Mouse (Mus musculus) right cerebral cortex, postnatal 14 days (tissue): ENCODE results near the gene Itpk1.

Source experiments
- DNase-seq: peaks from one replicate; pipeline ENCODE4 v3.0.0; 2022

The Itpk1 gene

DNA sequence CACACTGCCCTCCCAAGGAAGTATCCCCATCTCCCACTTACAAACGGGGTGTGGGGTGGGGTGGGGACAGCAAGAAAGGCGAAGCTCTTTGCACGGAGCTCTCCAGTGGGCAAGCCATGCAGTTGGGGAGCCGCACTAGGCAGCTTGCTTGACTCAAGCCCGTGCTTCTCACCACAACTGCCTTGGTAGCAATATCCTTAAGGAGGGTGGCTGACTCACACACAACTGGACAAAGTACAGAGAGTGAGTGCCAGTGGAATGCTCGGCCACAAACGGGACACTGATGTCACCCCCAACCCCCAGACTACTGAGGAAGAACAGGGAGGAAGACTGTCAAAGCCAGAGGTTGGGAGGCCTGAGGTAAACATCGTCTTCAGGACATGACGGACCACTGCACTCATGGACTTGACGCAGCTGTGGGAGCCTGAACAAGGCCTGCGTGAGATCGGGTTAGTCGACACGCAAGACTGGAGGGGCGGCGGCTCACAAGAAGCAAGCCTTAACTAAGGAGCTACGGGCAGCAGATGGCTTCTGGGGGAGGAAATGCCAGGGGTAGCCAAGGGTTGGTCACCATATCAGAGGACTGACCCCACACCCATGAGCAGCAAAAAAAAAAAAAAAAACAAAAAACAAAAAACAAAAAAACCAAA, 113.9 kb downstream of the Itpk1 start:
- no peak for DNase-seq

DNA sequence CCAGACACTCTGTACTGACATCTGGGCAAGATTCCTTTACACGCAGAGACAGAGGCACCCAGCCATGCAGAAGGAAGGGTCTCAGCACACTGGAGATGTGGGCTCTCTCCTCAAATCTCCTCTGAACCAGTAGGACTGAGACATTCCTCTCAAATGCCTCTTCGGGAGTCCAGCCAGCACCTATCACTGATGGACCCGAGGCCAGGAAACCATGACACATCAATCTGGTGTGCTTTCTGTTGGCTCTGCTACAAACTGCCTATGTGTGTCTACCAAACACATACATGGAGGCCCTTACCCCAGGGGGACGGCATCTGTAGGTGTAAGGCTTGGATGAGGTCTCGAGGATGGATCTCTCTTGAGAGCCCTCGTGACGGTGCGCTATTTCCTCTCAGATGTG, 117.6 kb downstream of the Itpk1 start:
- DNase-seq: no peak

DNA sequence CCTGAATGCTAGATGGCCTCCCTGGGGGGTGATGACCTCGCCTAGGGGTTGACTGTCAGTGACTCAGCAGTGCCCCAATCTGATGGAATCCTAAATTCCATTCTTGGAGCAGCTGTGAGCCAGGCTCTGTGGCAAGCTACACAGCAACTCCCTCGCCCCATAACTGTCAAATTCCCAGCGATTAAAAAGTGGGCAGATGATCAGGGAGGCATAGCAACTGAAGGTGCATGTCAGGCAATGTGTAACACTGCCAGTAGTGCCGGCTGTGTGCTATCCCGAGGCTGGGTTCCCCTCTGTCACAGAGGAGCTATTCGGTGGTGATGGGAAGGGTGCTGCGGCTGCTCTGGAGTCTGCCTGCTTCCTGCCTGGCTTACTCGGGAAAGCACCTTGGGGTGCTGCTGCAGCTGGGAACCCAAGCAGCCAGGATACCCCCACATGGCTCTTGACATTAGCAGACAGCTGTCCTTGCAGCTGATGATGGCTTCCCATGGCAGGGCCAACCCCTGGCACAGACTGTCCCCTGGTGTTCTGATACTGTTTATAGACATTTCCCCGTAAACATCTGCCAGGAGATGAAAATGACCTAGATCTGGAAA, 118.3 kb downstream of the Itpk1 start:
- no peak for DNase-seq

DNA sequence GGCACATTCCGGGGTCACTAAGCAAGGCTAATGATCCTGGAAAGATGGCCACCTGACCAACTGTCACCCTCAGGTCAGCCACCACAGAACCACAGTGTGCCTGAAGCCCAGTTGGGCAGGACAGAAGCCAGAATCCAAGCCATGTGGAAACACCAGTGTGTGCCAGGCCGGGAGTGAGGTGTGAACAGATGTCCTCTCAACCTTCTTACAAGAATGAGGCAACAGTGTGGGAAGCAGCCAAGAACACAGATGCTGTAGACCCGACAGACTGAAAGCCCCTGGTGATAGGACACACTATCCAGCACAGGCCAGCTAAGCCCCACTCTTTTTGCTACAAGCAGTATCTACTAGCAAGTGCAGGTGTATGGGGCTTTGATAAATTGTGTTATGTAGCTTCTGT, 119.3 kb downstream of the Itpk1 start:
- no peak for DNase-seq

DNA sequence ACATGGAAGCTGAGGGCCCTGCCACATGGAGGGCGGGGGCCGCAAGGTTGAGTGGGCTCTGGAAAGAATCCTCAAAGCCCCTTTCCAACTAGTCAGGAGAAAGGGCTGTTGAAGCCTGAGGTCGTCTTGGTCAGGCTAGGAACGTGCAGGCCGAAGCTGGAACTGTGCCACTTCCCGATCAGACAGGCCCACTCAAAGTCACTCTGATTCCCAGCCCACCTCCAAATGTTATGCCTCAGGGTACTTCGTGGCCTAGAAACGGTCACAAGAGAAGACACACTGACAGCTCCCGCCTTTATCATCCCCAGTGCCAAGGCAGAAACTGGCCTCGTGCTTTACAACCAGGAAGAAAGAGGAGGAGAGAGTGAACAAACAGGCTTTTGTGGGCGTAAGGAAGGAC, 122.3 kb downstream of the Itpk1 start:
- no peak for DNase-seq

DNA sequence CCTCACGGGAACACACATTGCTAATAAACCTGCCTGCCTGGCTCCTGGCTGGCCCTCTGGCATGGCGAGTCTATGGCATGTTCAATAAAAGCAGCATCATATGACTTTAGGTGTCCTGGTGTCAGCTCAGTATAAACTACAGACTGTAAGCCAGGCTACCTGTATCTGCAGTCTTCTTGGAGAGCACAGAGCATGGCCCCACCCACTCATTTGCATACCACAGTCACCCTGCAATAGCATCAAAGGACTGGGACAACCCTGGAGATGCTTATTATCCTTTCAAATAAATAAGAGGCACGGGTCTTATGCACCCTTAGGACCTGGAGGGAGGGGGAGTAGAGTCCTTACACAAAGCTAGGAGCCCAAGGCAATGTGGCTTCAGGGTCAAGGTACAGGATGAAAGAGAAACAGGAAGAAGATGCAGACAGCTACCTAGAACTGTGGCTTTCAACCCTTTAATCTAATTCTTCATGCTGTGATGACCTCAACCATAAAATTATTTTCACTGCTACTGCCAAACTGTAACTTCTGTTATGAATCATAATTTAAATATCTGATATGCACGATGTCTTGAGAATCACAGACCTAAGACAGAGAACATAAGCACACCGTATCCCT, 123.0 kb downstream of the Itpk1 start:
- no peak for DNase-seq

DNA sequence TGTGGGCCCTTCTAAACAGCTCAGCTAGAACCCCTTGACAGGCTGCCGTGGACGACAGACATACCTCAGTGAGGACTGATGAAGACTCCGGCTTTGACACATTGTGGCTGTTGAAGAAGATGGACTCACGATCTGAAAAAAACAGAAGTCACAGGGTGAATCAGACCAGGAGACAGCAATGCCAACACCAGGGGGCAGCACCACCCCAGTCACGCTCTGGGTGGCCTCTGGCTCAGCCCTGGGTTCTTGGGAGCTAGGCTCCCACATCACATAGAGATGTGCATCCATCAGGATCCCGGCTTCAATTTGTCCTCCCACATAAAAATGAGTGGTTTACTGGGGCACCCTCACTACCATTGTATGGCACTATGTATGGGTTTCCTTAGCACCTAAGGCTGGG, 125.7 kb downstream of the Itpk1 start:
- DNase-seq: peak; percentile 85

DNA sequence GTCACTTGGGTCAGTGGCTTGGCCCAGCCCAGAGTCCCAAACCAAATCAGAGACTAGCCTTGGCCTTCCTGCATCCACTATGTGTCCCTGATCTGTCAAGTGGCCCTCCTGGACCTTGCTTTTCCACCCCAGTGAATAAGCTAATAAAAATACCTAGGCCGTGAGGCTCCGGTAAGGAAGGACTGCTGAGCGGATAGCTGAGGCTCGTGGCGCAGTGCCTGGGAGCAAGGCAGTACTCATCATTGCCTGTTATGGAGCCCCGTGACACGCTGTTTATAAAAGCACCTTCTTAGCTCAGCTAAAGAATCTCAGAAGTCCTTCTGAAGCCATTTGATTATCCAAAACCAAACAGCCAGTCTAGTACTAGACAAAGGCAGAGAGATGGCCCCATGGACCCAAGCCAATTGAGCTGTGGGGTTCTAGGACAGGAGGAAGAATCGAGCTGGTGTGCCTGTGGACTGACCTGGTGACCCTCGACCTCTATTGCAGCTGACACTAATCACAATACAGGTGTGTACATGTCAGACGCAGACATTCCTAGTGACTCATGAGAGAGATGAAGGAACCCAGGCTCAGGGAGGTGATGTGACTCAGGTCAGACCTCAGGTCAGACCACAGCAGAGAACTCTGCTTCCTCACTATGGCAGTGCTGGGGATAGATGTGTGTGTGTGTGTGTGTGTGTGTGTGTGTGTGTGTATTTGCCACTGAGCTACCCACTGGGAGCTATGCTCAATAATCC, 127.9 kb downstream of the Itpk1 start:
- DNase-seq: no peak

DNA sequence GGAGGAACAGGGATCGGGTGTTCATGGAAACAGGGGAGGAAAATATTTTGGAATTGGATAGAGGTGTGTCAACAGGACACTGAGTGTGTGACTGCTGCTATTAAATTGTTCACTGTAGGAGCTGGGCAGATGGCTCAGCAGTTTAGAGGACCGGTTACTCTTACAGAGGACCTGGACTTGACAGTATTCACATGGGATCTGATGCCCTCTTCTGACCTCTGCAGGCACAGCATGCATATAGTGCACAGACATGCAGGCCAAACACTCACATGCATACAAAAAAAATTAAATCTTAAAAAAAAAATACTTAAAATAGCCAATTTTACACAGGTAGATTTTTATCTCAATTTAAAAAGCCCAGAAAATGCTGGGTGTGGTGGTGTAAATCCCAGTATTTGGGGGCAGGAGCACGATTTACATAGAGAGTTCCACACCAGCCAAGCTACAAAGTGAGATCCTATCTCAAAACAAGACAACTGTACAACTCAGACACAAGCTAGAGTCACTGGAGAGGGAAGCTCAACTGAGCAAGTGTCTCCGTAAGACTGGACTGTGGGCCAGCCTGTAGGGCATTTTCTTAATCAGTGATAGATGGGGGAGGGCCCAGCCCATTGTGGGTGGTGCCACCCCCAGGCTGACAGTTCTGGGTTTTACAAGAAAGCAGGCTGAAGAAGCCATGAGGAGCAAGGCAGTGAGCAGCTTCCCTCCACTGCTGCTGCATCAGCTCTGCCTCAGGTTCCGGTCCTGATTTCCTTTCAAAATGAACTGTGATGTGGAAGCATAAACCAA, 129.0 kb downstream of the Itpk1 start:
- no peak for DNase-seq

DNA sequence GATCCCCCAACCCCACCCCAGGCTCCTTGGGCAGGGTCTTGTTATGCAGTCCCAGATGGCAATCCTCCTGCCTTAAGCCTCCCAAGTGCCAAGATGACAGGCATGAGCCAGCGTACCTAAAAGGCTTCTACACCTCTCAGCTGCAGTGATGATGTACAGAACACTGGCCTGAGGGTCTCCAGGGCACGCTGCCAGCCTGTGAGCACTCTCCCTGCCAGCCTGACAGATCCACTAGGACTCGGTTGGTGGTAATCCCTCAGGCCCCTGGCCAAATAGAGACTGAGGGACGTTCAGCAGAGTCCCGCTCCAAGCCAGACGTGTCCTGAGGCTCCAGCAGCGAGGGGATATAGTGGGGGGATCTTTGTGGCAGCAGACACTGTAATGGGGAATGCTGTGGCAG, 131.7 kb downstream of the Itpk1 start:
- no peak for DNase-seq

DNA sequence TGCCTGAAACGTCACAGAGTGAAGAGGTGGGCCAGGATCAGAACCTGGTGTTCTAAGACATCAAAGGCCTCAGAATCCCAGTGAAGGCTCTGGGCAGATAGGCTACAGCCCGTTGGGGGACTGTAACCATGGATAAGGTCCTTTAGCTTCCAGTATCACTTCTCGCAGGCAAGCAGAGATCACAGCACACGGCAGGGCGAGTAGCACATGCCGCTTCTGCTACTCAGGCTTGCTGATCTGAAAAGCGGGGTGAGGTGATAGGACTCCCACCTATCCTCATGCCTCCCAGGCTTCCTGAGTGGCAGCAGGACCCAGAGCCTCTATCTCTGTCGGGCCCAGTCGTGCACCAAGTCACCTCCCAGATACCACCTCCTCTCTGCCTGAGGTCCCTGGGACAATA, 133.1 kb downstream of the Itpk1 start:
- no peak for DNase-seq

DNA sequence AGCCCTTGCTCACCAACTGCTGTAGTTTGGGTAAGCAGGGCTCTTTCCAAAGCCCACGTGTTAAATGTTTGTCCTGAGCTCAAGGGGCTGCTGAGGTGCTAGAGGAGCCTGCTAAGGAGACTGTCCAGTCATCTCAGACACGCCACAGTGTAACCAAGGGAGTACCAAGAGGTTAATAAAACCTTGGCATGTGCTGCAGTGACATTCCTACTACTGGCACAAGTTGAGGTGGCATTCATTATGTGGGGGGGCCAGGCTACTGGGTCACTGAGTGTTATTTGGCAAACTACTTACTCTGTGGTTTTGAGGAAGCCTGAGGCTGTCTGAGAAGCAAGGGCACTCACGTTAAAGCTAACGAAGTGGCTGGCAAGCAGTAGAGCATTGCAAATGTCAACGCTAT, 134.0 kb downstream of the Itpk1 start:
- DNase-seq: no peak

DNA sequence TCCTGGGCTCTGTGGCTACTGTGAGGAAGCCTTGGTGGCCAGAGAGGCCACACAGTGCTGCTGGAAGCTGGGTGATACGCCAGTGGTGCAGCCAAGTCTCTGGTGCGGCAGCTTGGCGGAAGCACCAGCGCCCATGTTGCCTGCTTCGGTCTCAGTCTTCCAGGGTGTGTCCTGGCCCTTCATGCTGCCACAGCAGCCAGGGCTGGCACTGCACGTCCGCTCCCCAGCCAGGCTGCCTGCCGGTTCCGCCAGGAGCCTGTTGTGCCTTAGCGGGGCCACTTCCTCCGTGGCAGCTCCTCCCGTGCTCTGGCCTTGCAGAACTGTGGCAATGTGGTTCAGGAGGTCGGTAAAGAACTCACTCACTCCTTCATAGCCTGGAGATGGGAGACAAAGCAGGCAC, 134.6 kb downstream of the Itpk1 start:
- no peak for DNase-seq

DNA sequence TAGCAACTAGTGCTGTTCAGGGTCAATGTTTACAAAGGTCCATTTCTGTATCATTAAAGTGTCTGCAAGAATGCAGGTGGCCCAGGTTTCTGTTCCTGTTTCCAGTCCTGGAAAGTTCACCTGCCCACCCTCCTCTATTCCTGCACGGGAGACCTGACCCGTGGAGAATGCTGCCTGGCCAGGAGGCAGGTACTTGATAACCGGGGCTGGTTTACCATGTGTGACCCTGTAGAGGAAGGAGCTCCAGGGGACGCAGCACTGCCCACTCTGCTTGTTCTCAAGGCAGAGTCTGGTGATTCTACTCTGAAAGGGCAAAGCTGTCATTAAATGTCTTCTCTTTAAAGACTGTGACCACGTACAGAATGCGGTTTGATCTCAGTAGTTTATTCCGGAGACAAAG, 136.5 kb downstream of the Itpk1 start:
- DNase-seq: no peak

DNA sequence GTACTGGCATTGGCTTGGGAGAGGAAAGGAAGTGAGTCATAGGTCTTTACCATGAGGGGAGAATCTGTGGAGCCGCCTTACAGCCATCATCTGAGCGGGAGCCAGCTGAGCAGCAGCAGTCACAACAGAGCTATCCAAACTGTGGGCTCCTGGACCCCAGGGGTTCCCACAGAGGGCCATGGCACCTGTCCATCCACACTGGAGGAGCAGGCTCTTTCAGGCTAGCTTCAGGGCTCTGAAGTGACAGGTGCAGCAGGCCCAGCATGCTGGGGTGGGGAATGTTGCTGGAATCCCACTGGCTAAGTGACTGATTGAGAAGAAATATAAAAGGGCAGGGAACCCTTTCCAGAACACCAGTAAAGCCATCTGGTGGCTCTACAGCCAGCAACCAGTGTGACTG, 137.8 kb downstream of the Itpk1 start:
- DNase-seq: no peak

DNA sequence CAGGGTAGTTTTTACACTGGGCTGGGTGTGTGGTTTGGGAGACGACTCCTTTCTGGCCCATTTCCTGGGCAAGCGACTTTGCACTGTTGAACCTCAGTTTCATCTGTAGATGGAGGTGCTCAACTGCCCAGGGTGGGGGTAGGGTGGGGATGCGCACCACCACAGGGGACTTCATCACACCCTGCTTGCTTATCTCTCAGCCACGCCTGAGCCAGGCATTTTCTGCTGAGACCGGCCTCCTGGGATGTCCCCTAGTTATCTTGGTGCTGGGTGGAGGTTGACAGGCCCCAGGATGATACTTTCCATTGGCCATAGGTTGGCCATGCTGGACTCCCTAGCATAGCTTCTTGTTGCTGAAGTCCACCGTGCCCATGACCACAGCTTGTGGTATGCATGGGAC, 139.6 kb downstream of the Itpk1 start:
- DNase-seq: no peak

DNA sequence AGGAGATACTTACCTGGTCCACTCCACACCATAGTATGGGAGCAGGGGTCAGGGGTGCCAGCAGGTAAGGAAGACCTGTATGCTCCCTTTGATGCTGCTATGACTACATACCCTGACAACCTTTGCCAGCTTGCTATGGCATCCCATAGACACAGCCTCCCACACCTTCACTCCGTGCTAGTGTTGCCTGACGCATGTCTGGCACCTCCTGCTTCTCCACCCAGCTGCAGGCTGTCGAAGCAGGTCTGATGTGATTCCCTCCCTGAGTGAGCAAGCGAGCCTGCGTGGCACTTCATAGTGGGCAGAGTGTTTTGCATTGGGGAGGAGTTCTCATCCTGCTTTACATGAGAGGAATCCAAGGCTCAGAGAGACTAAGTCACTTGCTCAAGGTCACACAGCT, 147.4 kb downstream of the Itpk1 start:
- DNase-seq: no peak

DNA sequence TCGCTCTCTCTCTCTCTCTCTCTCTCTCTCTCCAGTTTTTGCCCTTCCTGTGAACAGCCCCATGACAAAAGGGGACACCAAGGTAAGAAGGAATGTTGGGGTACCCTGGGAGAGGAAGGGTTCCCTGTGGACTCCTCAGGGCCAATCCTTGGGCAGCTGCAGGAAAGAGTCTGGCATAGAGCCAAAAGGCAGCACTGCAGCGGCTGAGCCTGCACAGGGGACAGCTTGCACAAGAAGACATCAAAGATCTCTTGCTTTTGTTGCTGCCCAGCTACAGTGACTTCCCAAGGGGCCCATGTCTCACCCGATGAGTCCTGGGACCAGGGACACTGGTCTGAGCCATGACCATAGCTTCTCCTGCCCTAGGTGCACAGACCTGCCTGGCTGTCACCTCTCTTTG, 148.9 kb downstream of the Itpk1 start:
- no peak for DNase-seq

DNA sequence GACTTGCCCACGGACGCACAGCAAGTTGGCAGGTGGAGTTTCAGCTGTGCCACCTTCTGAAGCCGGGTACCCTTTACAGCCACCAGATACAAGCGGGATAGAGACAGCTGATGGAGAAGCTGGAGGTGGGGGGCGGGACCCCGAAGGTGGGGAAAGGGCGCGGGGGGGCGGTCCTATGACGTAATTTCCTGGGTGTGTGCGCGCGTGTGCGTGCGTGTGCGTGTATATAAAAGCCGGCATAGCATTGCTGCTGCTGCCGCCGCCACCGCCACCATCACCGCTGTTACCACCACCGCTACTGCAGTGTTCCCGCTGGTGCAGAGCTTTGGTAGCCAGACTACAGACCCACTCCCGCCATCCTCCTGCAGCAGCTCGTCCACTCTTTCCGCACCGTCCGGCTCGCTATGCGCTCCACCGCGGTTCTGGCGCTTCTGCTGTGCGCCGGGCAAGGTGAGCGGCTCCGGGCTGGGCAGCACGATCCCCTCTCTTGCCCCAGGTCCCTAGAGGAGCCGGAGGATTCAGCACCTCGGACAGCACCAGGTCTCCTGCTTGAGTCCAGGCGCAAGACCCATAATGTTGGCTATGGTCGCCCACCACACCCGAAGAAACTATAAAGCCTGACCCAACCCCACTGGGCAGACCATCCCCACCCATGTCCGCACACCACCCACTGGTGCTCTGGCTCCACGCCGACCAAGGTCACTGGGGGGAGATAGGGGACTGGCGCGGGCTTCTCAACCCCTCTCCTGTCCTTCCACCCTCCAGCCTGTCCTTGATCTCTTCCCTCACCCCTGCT, 149.8 kb downstream of the Itpk1 start, which contains the start of gene Chga:
TSS of gene Chga (plus strand) at position 249 of the 796 bp plus-strand sequence.
- peak; percentile 87 for DNase-seq

DNA sequence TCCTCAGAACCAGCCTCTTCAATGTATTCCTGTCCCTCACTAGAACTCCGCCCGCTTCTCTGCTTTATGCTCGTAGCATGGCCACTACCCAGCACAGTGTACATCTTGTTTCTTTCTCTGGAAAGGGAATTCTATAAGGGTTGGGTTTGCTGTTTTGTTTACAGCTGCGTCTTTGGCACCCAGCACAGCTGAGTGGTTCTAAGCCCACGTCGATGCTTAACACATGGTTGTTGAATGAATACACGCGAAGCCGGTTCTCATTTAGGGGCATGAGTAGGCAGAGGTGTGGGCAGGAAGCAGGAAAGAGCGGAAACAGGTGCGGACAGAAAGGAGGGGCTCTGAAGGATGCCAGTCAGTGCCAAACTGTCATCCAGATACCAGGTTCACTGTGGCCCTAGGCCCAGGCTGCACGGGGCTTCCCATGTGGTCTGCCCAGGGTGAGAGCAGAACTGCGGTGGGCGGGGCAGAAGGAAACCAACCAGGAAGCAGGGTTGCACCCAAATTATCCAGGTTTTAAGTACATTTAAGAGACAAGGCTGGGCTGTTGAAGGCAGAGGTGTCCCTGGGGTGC, 150.9 kb downstream of the Itpk1 start:
- DNase-seq: no peak

DNA sequence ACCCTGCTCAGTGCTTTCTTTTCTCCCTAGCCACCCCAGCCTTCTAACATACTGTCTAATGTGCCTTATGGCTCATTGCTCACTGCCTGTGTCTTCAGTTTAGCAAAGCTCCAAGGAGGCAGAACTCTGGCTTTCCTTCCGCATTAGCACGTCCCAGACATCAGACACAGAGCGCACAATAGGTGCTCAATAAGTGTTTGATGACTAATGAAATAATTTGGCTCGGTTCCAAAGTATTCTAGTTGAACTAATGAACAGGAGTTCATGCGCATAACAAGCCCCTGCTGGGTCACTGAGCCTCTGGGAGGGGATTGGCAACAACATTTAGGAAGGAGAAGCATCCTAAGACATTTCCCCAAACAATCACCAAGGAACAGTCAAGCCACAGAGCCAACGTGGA, 152.7 kb downstream of the Itpk1 start:
- no peak for DNase-seq

DNA sequence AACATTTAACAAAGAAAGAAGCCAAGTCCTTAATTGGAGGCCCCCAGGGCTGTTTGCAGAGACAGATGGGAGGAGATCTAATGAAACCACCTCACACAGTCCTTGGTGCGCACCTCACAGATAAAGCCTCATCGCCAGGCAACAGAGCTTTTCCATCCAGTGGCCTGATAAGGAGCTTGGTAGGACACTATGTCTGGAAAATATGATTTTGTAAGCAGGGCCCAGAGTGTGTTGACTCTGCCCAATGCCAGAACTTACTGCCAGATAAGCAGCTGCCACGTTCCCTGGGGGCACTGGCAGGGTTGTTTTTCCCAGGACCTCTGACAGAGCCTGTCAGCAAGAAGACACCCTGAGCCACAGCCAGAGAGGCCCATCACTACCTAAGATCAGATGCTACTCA, 153.5 kb downstream of the Itpk1 start:
- no peak for DNase-seq
